Mouse (Mus musculus) limb, embryonic 10.5 days (tissue): ENCODE data around the gene Qprt. TPM values are rescaled to one million over a fixed set of nuclear protein-coding genes. Genes with fewer than 3 reads are reported as not detected.

Source experiments
- DNase-seq: peaks from one replicate; pipeline ENCODE4 v3.0.0-alpha.2; 2017; ENCODE audit warnings: low spot score
- H3K27ac ChIP-seq: fragments of 300-500 bp; sonication (generic); 2 replicates; pipeline ENCODE4 v1.5.1; 2016; ENCODE audit warnings: mild to moderate bottlenecking
- H3K27me3 ChIP-seq: fragments of 300-500 bp; sonication (generic); 2 replicates; pipeline ENCODE4 v1.6.1; 2016; ENCODE audit warnings: low read depth, mild to moderate bottlenecking; ENCODE audit not compliant: poor library complexity, severe bottlenecking
- H3K36me3 ChIP-seq: fragments of 300-500 bp; sonication (generic); 2 replicates; pipeline ENCODE4 v1.6.1; 2016; ENCODE audit warnings: mild to moderate bottlenecking, moderate library complexity
- H3K4me1 ChIP-seq: fragments of 300-500 bp; sonication (generic); 2 replicates; pipeline ENCODE4 v1.6.1; 2016
- H3K4me3 ChIP-seq: fragments of 300-500 bp; sonication (generic); 2 replicates; pipeline ENCODE4 v1.5.1; 2016; ENCODE audit warnings: mild to moderate bottlenecking, moderate library complexity
- H3K9me3 ChIP-seq: fragments of 300-500 bp; sonication (generic); replicated peaks from 2 replicates; pipeline ENCODE4 v1.6.1; 2016; ENCODE audit warnings: mild to moderate bottlenecking
- WGBS: fragments of 180-500 bp; shearing (Covaris S2); methylation state at CpG from one replicate; pipeline ENCODE4 v1.1.7; 2016; 5-methylcytosine and 5-hydroxymethylcytosine counted together
- polyA plus RNA-seq: library from polyadenylated mRNA; unstranded; fragments of >200 nt; fragmentation: Nextera tagmentation; extraction: Ambion mirVana; gene quantifications from 2 replicates; pipeline ENCODE4 v1.2.1, GENCODE M21; 2016

The Qprt gene
- polyA plus RNA-seq, 1 experiment from 2014 or later: 1.7 TPM

DNA sequence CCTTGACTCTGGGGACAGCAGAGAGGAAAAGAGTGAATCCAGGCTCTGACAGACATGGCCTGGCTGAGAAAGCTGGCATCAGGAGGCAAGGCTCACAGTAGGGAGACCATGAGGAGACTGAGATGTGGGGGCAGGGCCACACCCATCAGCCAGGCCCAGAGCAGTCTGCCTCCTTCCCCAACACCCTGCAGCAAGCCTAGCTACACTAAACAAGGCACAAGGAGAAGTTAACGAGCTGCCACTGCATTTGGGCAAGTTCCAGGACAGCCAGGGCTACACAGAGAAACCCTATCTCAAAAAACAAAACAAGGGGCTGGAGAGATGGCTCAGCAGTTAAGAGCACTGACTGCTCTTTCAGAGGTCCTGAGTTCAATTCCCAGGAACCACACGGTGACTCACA lies 20.2 kb upstream of the Qprt start:
- Histone ChIP-seq H3K9me3 (no peaks in the 10 kb centered on the region), H3K36me3 (no peaks in the 10 kb centered on the region), H3K27ac (no peak overlapping the region), H3K4me1 (peaks cover 9% of the 10 kb centered on the region), H3K4me3 (no peak overlapping the region), H3K27me3 (no peaks in the 10 kb centered on the region)
- WGBS: 42% methylated on average over 2 of the region's 2 CpGs
- no peak for DNase-seq

GRCm38 (mm10) chr7:127140623-127141404 lies 18.8 kb upstream of the Qprt start:
- Histone ChIP-seq H3K36me3 (no peaks in the 10 kb centered on the region), H3K27me3 (no peaks in the 10 kb centered on the region), H3K9me3 (no peaks in the 10 kb centered on the region), H3K4me3 (no peak overlapping the region), H3K27ac (no peak overlapping the region), H3K4me1 (peaks cover 9% of the 10 kb centered on the region)
- no peak for DNase-seq
- WGBS: 76% methylated on average over 7 of the region's 7 CpGs

DNA sequence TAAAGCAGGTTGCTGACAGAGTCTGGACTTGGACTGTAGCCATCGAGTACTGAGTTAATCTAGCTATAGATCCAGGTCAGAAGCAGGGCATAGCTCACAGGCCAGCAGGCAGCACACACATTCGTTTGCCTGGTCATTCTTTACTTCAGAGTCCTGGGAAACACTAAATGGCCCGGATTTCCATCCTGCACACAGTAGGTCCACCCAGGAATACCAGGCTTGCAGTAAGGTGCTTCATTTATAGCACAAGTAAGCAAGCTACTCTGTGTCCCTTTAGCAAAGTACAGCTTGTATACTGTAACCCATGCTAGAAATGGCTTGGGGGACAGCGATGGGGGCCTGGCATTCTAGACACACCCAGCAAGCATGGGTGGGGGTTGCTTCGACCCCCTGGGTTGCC lies 17.5 kb upstream of the Qprt start:
- 67% methylated on average over 5 of the region's 5 CpGs for WGBS
- H3K4me1 ChIP-seq: peaks cover 5% of the 10 kb centered on the region
- no peaks in the 10 kb centered on the region for H3K9me3 ChIP-seq
- H3K36me3 ChIP-seq: no peaks in the 10 kb centered on the region
- no peak overlapping the region for H3K27ac ChIP-seq
- no peaks in the 10 kb centered on the region for H3K27me3 ChIP-seq
- H3K4me3 ChIP-seq: no peak overlapping the region
- no peak for DNase-seq

GRCm38 (mm10) chr7:127139100-127139499 lies 17.1 kb upstream of the Qprt start:
- Histone ChIP-seq H3K9me3 (no peaks in the 10 kb centered on the region), H3K4me1 (peaks cover 5% of the 10 kb centered on the region), H3K27ac (no peak overlapping the region), H3K36me3 (no peaks in the 10 kb centered on the region), H3K27me3 (no peaks in the 10 kb centered on the region), H3K4me3 (no peak overlapping the region)
- no peak for DNase-seq
- WGBS: 95% methylated on average over 7 of the region's 7 CpGs

DNA sequence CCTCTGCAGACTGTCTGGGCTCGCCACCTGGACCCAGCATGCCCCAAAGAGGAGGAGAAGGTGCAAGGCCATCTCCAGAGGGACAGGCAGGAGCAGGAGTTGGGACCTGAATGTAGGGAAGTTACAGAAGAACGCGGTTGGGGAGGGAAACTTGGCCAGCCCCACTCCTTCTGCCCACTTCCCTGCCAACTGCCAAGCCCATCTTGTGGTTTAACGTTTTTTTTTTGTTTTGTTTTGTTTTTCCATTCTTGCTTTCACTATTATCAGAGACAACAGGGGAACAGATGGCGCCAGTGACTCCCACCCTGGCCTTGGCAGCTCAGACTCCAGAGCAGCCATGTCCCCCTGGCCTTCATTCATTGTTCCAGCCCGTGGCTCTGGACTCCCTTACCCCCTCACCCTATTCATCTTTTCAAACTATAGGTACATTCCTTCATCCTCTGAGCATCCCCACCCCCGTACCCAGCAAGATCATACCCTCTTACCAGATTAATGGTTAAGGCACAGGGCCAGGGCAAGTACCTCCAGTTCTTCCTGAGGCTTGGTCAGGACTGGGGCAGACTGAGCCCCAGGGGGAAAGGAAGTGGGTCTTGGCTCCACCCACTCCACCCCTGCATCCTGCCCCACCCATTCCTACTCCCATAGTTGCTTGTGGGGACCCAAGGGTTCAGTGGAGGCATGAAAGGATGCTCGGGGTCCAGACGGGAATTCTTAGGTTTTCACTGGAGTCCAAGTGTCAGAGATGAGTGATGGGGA lies 15.4 kb upstream of the Qprt start, which contains the start of gene Spn:
Spn (minus strand) TSS at position 562 of the 756 bp plus-strand sequence.
- WGBS: 77% methylated on average over 9 of the region's 9 CpGs
- no peak within 1 kb of the TSS for H3K27ac ChIP-seq
- no peak within 1 kb of the TSS for H3K4me3 ChIP-seq
- H3K4me1 ChIP-seq: peaks cover 5% of the 10 kb centered on the region
- H3K27me3 ChIP-seq: no peaks in the 10 kb centered on the region
- no peak for DNase-seq
- no peaks in the 10 kb centered on the region for H3K9me3 ChIP-seq
- H3K36me3 ChIP-seq: no peaks in the 10 kb centered on the region

GRCm38 (mm10) chr7:127136181-127137071 lies 14.4 kb upstream of the Qprt start:
- no peak overlapping the region for H3K4me3 ChIP-seq
- peaks cover 5% of the 10 kb centered on the region for H3K4me1 ChIP-seq
- H3K27ac ChIP-seq: no peak overlapping the region
- H3K36me3 ChIP-seq: no peaks in the 10 kb centered on the region
- no peaks in the 10 kb centered on the region for H3K9me3 ChIP-seq
- 84% methylated on average over 22 of the region's 22 CpGs for WGBS
- H3K27me3 ChIP-seq: no peaks in the 10 kb centered on the region
- no peak for DNase-seq

DNA sequence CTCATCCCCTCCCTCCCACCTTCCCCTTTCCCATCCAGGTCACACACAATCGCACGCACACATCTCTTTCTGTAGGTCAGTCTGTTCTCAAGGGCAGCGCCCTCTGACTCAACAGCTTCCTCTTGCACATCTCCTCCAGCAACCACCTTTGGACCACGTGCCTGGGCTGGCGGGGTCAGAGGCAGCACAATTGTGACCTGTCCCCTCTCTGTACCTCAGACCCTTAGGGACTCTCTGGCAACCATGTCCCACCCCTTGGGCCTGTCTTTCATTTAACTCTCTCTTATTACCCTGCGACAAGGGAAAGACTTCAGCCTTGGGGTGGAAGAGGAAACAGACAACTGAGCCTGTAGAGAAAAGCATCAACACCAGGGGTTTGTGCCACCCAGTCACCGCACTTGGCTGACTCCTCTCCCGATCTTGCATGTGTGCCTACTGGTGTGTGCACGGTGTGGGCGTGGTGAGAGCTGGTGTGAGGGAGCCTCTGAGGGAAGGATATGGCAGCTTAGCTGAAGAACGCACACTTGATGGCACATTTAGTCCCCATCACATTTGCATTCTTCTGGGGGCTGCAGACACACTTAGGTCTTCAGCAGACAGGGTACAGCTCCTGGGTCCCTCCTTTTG lies 12.9 kb upstream of the Qprt start:
- no peak for DNase-seq
- H3K27me3 ChIP-seq: no peaks in the 10 kb centered on the region
- no peaks in the 10 kb centered on the region for H3K9me3 ChIP-seq
- H3K36me3 ChIP-seq: no peaks in the 10 kb centered on the region
- peaks cover 5% of the 10 kb centered on the region for H3K4me1 ChIP-seq
- H3K27ac ChIP-seq: no peak overlapping the region
- H3K4me3 ChIP-seq: no peak overlapping the region
- WGBS: 87% methylated on average over 11 of the region's 11 CpGs

DNA sequence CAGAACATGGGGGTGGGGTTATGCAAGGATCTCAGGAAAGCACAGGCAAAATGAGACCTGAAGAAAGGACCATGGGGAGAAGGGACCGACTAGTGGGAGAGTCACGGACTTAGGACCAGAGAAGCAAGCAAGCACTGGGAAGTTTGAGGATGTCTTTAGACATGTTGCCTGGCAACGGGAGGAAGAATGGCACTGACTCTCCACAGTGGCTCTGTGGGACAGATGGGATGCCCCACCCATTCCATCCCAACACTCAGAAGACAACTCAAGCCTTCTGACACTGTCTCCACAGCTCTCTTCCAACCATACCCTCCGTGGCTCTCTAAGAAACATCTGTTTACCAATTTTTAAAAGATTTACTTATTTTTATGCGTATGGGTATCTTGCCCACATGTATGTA lies 11.1 kb upstream of the Qprt start:
- H3K27ac ChIP-seq: no peak overlapping the region
- H3K4me1 ChIP-seq: peaks cover 5% of the 10 kb centered on the region
- 79% methylated on average over 5 of the region's 5 CpGs for WGBS

GRCm38 (mm10) chr7:127129638-127130037 lies 7.6 kb upstream of the Qprt start:
- Histone ChIP-seq H3K27me3 (no peaks in the 10 kb centered on the region), H3K27ac (no peak overlapping the region), H3K4me3 (no peak overlapping the region), H3K4me1 (no peaks in the 10 kb centered on the region), H3K9me3 (no peaks in the 10 kb centered on the region; the same call in 1 of the 2 replicates), H3K36me3 (no peaks in the 10 kb centered on the region)
- WGBS: 21% methylated on average over 4 of the region's 4 CpGs
- DNase-seq: no peak

More for the DNA sequence above, 11.1 kb upstream of the Qprt start:
- no peaks in the 10 kb centered on the region for H3K27me3 ChIP-seq
- no peak overlapping the region for H3K4me3 ChIP-seq
- no peaks in the 10 kb centered on the region for H3K36me3 ChIP-seq
- H3K9me3 ChIP-seq: no peaks in the 10 kb centered on the region
- DNase-seq: no peak

GRCm38 (mm10) chr7:127121061-127121910 lies 740 bp downstream of the Qprt start:
- peaks cover 32% of the 10 kb centered on the region for H3K4me1 ChIP-seq
- no peaks in the 10 kb centered on the region; the same call in 1 of the 2 replicates for H3K9me3 ChIP-seq
- no peak overlapping the region for H3K27ac ChIP-seq
- no peaks in the 10 kb centered on the region for H3K36me3 ChIP-seq
- DNase-seq: no peak
- peak overlapping the region; percentile 18 for H3K4me3 ChIP-seq
- WGBS: 9% methylated on average over 21 of the region's 21 CpGs
- peaks cover 42% of the 10 kb centered on the region for H3K27me3 ChIP-seq

DNA sequence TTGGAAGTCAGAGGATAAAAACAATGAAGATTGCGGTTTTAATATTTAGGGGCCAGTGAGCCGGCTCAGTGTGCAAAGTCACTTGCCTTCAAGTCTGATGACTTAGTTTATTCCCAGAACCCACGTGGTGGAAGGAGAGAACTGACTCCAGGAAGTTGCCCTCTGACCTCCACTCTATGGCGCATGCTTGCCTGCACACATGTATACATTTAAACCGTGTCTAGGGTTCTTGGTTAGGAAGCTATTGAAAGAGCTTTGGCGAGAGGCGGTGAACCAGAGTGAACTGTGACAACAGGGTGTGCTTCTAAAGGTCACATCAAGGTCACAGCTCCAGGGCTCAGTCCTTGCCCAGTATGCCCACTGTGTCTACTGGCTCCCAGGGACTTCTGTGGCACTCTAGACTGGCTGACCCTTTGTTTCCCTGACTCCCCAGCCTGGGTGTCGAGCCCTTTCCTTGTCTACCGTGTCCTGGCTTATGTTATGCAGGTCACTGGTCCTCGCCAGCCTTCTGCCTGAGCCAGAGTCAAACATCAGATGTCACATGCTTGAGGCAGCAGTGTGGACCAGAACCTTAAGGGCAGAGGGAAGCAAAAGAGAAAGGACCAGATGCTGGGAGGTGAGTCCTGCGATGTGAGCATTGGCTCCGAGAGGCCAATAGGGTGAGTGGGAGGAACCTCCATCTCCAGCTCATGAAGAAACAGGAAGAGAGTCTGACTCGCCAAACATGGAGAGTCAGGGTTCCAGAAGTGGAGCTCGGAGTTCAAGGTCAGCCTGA lies 3.2 kb downstream of the Qprt start:
- H3K36me3 ChIP-seq: no peaks in the 10 kb centered on the region
- no peaks in the 10 kb centered on the region for H3K9me3 ChIP-seq
- peaks cover 42% of the 10 kb centered on the region for H3K27me3 ChIP-seq
- H3K4me3 ChIP-seq: no peak overlapping the region
- WGBS: 62% methylated on average over 14 of the region's 14 CpGs
- H3K4me1 ChIP-seq: peaks cover 36% of the 10 kb centered on the region
- H3K27ac ChIP-seq: peak overlapping the region; percentile 59; the same call in 1 of the 2 replicates
- no peak for DNase-seq
